Mouse (Mus musculus): Measurements from ENCODE around the gene Klhl5. TPM values are rescaled to one million over a fixed set of nuclear protein-coding genes. Genes with fewer than 3 reads are reported as not detected.
A peak's percentile ranks its signal among the peaks of the same experiment; 100 is the strongest.

Klhl5 gene
- 45.3 and 60.6 TPM in 2 replicates for polyA plus RNA-seq (2012; rRNA removed)

- no peak for DNase-seq (ENCODE audit: low read depth)
Measured at GRCm38 (mm10) chr5:65106876-65107772, at the start of gene Klhl5. Gene Klhl5, plus strand, starts transcription at chr5:65107539.

GRCm38 (mm10) chr5:65057596-65057995 lies 49.7 kb upstream of the Klhl5 start:
- DNase-seq (ENCODE audit: low read depth): no peak

GRCm38 (mm10) chr5:65059806-65060205 lies 47.5 kb upstream of the Klhl5 start:
- DNase-seq (ENCODE audit: low read depth): no peak

- DNase-seq (ENCODE audit: low read depth): no peak
Measured at GRCm38 (mm10) chr5:65062236-65062635, 45.1 kb upstream of the Klhl5 start.

- no peak for DNase-seq (ENCODE audit: low read depth)
Measured at GRCm38 (mm10) chr5:65063266-65063665, 44.1 kb upstream of the Klhl5 start.

GRCm38 (mm10) chr5:65068166-65068565 lies 39.2 kb upstream of the Klhl5 start:
- peak; percentile 83 for DNase-seq (ENCODE audit: low read depth)

GRCm38 (mm10) chr5:65069872-65070271 lies 37.5 kb upstream of the Klhl5 start:
- DNase-seq (ENCODE audit: low read depth): no peak

- no peak for DNase-seq (ENCODE audit: low read depth)
Measured at GRCm38 (mm10) chr5:65071689-65072118, 35.6 kb upstream of the Klhl5 start.

- no peak for DNase-seq (ENCODE audit: low read depth)
Measured at GRCm38 (mm10) chr5:65073247-65073646, 34.1 kb upstream of the Klhl5 start.

GRCm38 (mm10) chr5:65074693-65075092 lies 32.6 kb upstream of the Klhl5 start:
- DNase-seq (ENCODE audit: low read depth): no peak

GRCm38 (mm10) chr5:65076087-65076486 lies 31.3 kb upstream of the Klhl5 start:
- DNase-seq (ENCODE audit: low read depth): no peak

- no peak for DNase-seq (ENCODE audit: low read depth)
Measured at GRCm38 (mm10) chr5:65076748-65077147, 30.6 kb upstream of the Klhl5 start.

GRCm38 (mm10) chr5:65078081-65078480 lies 29.3 kb upstream of the Klhl5 start:
- no peak for DNase-seq (ENCODE audit: low read depth)

GRCm38 (mm10) chr5:65079881-65080280 lies 27.5 kb upstream of the Klhl5 start:
- no peak for DNase-seq (ENCODE audit: low read depth)

- DNase-seq (ENCODE audit: low read depth): no peak
Measured at GRCm38 (mm10) chr5:65081836-65082235, 25.5 kb upstream of the Klhl5 start.

- DNase-seq (ENCODE audit: low read depth): peak; percentile 98
Measured at GRCm38 (mm10) chr5:65086522-65086921, 20.8 kb upstream of the Klhl5 start.

- no peak for DNase-seq (ENCODE audit: low read depth)
Measured at GRCm38 (mm10) chr5:65089707-65090106, 17.6 kb upstream of the Klhl5 start.

GRCm38 (mm10) chr5:65091184-65091858 lies 16.0 kb upstream of the Klhl5 start:
- no peak for DNase-seq (ENCODE audit: low read depth)

- DNase-seq (ENCODE audit: low read depth): no peak
Measured at GRCm38 (mm10) chr5:65091921-65092320, 15.4 kb upstream of the Klhl5 start, which contains the start of gene Tmem156. Gene Tmem156, minus strand, starts transcription at chr5:65092132.

- no peak for DNase-seq (ENCODE audit: low read depth)
Measured at GRCm38 (mm10) chr5:65093769-65094168, 13.6 kb upstream of the Klhl5 start.

GRCm38 (mm10) chr5:65094902-65095545 lies 12.3 kb upstream of the Klhl5 start:
- DNase-seq (ENCODE audit: low read depth): no peak

GRCm38 (mm10) chr5:65096082-65096481 lies 11.3 kb upstream of the Klhl5 start:
- DNase-seq (ENCODE audit: low read depth): no peak
